Mouse (Mus musculus) heart, postnatal 0 days (tissue): ENCODE results near the gene Ascl3.

Source experiments
- CTCF ChIP-seq: IDR thresholded peaks from 2 replicates; pipeline ENCODE4 v1.5.1; 2016; ENCODE audit warnings: antibody characterized with exemption, control low read depth, low read depth
- EP300 ChIP-seq: IDR thresholded peaks from 2 replicates; pipeline ENCODE4 v1.6.1; 2016; ENCODE audit warnings: antibody characterized with exemption, low read depth

- no peak for TF ChIP-seq CTCF
- no peak for TF ChIP-seq EP300
Measured at GRCm38 (mm10) chr7:109710069-109710468, 21.5 kb downstream of the Ascl3 start.
